Mouse (Mus musculus) bone marrow macrophage, adult 2 months (primary cell): Measurements from ENCODE around the gene Taar6. TPM values are rescaled to one million over a fixed set of nuclear protein-coding genes. Genes with fewer than 3 reads are reported as not detected.

Experiments
- H3K27ac ChIP-seq: 2 replicates; pipeline ENCODE4 v1.5.1; 2012; ENCODE audit warnings: low read depth, low read length; ENCODE audit not compliant: insufficient read depth
- H3K4me1 ChIP-seq: 2 replicates; pipeline ENCODE4 v1.6.1; 2012; ENCODE audit warnings: low read length; ENCODE audit not compliant: control insufficient read depth, insufficient read depth
- H3K4me3 ChIP-seq: 2 replicates; pipeline ENCODE4 v1.5.1; 2012; ENCODE audit warnings: mild to moderate bottlenecking, low read length, moderate library complexity; ENCODE audit not compliant: insufficient read depth
- CTCF ChIP-seq: IDR thresholded peaks from 2 replicates; pipeline ENCODE4 v1.5.1; 2012; ENCODE audit warnings: low read depth, mild to moderate bottlenecking, low read length, moderate library complexity
- POLR2A ChIP-seq: IDR thresholded peaks from 2 replicates; pipeline ENCODE4 v1.6.1; 2012; ENCODE audit warnings: mild to moderate bottlenecking, low read depth, low read length, borderline replicate concordance
- polyA plus RNA-seq: library from polyadenylated mRNA; stranded (reverse); fragments of >200 nt; gene quantifications from 2 replicates; pipeline ENCODE4 v1.2.4, GENCODE M21; 2012; ENCODE audit not compliant: missing spikeins, insufficient read depth, insufficient read length

The Taar6 gene
- polyA plus RNA-seq, 1 experiment: not detected

GRCm38 (mm10) chr10:23942465-23942864, 43.0 kb downstream of the Taar6 start:
- H3K4me3 ChIP-seq: no peak overlapping the region

GRCm38 (mm10) chr10:23938312-23938711, 47.1 kb downstream of the Taar6 start, which contains the start of gene Taar2:
Gene Taar2, plus strand, starts transcription at chr10:23938572.
- no peak within 1 kb of the TSS for H3K4me3 ChIP-seq
- no peak for TF ChIP-seq POLR2A
- TF ChIP-seq CTCF: no peak
- H3K27ac ChIP-seq: no peak within 1 kb of the TSS
- no peaks in the 10 kb centered on the region for H3K4me1 ChIP-seq

More at GRCm38 (mm10) chr10:23942465-23942864, 43.0 kb downstream of the Taar6 start:
- no peak overlapping the region for H3K27ac ChIP-seq
- 0 out of 2 replicates have a peak, but pooled peaks cover 3% of the 10 kb centered on the region for H3K4me1 ChIP-seq
- TF ChIP-seq POLR2A: no peak
- peak; percentile 49; the same call in 1 of the 2 replicates for TF ChIP-seq CTCF

- H3K27ac ChIP-seq: no peak overlapping the region
- TF ChIP-seq POLR2A (no peak), CTCF (no peak)
These were observed 47.8 kb downstream of the Taar6 start for GRCm38 (mm10) chr10:23937613-23938012.

More at GRCm38 (mm10) chr10:23937613-23938012, 47.8 kb downstream of the Taar6 start:
- Histone ChIP-seq H3K4me3 (no peak overlapping the region), H3K4me1 (no peaks in the 10 kb centered on the region)

Other genes with a start within 250 kb of the Taar6 start
- gene Rps12, start 198.4 kb downstream of the Taar6 start, polyA plus RNA-seq: 182 and 264 TPM in 2 replicates
- 1.0 and 6.7 TPM in 2 replicates for gene Slc18b1, start 188.7 kb downstream of the Taar6 start, polyA plus RNA-seq
- 1.8 TPM in 2 replicates for gene Vnn3, start 134.2 kb downstream of the Taar6 start, polyA plus RNA-seq
- not detected in 2 replicates for gene Vnn1, start 91.0 kb downstream of the Taar6 start, polyA plus RNA-seq
- not detected in 2 replicates for gene Taar1, start 65.3 kb downstream of the Taar6 start, polyA plus RNA-seq
- not detected in 2 replicates for gene Taar2, start 47.1 kb downstream of the Taar6 start, polyA plus RNA-seq
- gene Taar3, start 36.1 kb downstream of the Taar6 start, polyA plus RNA-seq: not detected in 2 replicates
- not detected in 2 replicates for gene Taar4, start 25.2 kb downstream of the Taar6 start, polyA plus RNA-seq
- gene Taar5, start 14.9 kb downstream of the Taar6 start, polyA plus RNA-seq: not detected in 2 replicates
- gene Taar7a, start 7.8 kb upstream of the Taar6 start, polyA plus RNA-seq: not detected in 2 replicates
- gene Taar7b, start 14.3 kb upstream of the Taar6 start, polyA plus RNA-seq: not detected in 2 replicates
- gene Taar7d, start 41.6 kb upstream of the Taar6 start, polyA plus RNA-seq: not detected in 2 replicates
- not detected in 2 replicates for gene Taar7e, start 52.0 kb upstream of the Taar6 start, polyA plus RNA-seq
- not detected in 2 replicates for gene Taar7f, start 63.9 kb upstream of the Taar6 start, polyA plus RNA-seq
- not detected in 2 replicates for gene Taar8a, start 90.9 kb upstream of the Taar6 start, polyA plus RNA-seq
- not detected in 2 replicates for gene Taar8b, start 106.6 kb upstream of the Taar6 start, polyA plus RNA-seq
- not detected in 2 replicates for gene Taar8c, start 116.3 kb upstream of the Taar6 start, polyA plus RNA-seq
- not detected in 2 replicates for gene Taar9, start 123.9 kb upstream of the Taar6 start, polyA plus RNA-seq
- 140 and 151 TPM in 2 replicates for gene Stx7, start 163.7 kb upstream of the Taar6 start, polyA plus RNA-seq
- not detected in 2 replicates for gene Moxd1, start 237.9 kb upstream of the Taar6 start, polyA plus RNA-seq